14 mouse cellular contexts compared by ENCODE assay signal in the genomic region with DNA sequence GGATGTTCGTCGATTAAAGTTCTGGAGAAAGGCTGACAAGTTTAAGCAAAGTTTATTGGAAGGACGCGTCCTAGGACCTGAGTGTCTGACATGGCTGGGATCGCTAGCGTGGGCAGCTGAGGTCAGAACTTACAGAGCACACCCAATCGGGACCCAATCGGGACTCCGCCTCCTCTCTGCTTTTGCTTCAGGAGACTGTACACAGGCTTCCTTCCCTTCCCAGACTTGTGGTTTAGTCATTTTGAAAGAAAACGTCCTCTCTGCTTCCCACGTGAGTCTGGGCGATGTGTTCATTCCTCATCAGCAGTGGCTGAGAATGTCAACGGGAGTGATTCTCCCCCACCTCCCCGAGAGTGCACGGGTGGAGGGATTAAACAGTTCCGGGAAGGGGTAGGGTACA. TPM values are rescaled to one million over a fixed set of nuclear protein-coding genes. Genes with fewer than 3 reads are reported as not detected.
A peak's percentile ranks its signal among the peaks of the same experiment; 100 is the strongest.
DNase-seq lines count a peak whose midpoint lies in the region; ATAC-seq and TF ChIP-seq lines count a peak whose summit lies in the region.
"Had no signal": no experiment of that assay in that cellular context is flagged by ENCODE, and none has a peak within 500 bp of the region (broad histone marks: within the 10 kb centered on the region; RNA-seq: fewer than 3 reads in every experiment).

No protein-coding gene starts in this region.

- no peak for ATAC-seq in midbrain, embryonic 15.5 days (replicated peaks)
- no peak for ATAC-seq in midbrain, embryonic 11.5 days (ENCODE audit: low FRiP score)
- ATAC-seq in common myeloid progenitor, adult 5-6 weeks (replicated peaks; ENCODE audit: low read depth, poor library complexity, severe bottlenecking) = peak; percentile 37

- no peaks in the 10 kb centered on the region for H3K27me3 ChIP-seq in midbrain, embryonic 15.5 days (replicated peaks)
- no peaks in the 10 kb centered on the region for H3K27me3 ChIP-seq in midbrain, embryonic 11.5 days (ENCODE audit: control insufficient read depth, insufficient read depth, low read length)
- H3K27me3 ChIP-seq in liver, adult 2 months (ENCODE audit: control insufficient read depth, insufficient read depth, low read length) = no peaks in the 10 kb centered on the region
- H3K27me3 ChIP-seq: limb, embryonic 13.5 days had no signal

- no peaks in the 10 kb centered on the region for H3K36me3 ChIP-seq in midbrain, embryonic 15.5 days (replicated peaks)
- H3K36me3 ChIP-seq in midbrain, embryonic 11.5 days (ENCODE audit: control insufficient read depth, insufficient read depth, low read length) = no peaks in the 10 kb centered on the region; the same call in 1 of the 2 replicates
- H3K36me3 ChIP-seq in liver, adult 2 months (ENCODE audit: control insufficient read depth, insufficient read depth, low read length) = no peaks in the 10 kb centered on the region

- no peak for TF ChIP-seq POLR2A in liver, adult 2 months (IDR thresholded peaks at IDR 0.05; ENCODE audit: extremely low read depth, insufficient read depth, low read length)

- no peaks in the 10 kb centered on the region for H3K9me3 ChIP-seq in midbrain, embryonic 15.5 days
- H3K9me3 ChIP-seq in midbrain, embryonic 11.5 days (ENCODE audit: control insufficient read depth, low read length) = no peaks in the 10 kb centered on the region
- H3K9me3 ChIP-seq: G1E; limb, embryonic 13.5 days had no signal

- H3K4me1 ChIP-seq in midbrain, embryonic 15.5 days = no peaks in the 10 kb centered on the region
- H3K4me1 ChIP-seq in midbrain, embryonic 11.5 days (ENCODE audit: control insufficient read depth, insufficient read depth, low read length) = peaks cover 2% of the 10 kb centered on the region; the same call in 1 of the 2 replicates
- no peaks in the 10 kb centered on the region for H3K4me1 ChIP-seq in liver, adult 2 months (ENCODE audit: control insufficient read depth, insufficient read depth, low read length)
- H3K4me1 ChIP-seq: limb, embryonic 13.5 days had no signal

- WGBS in midbrain, embryonic 15.5 days = 54% methylated on average over 16 of the region's 16 CpGs
- 52% methylated on average over 16 of the region's 16 CpGs for WGBS in midbrain, embryonic 11.5 days
- WGBS in liver, adult 2 months = 82% methylated on average over 16 of the region's 16 CpGs

- H3K9ac ChIP-seq in midbrain, embryonic 15.5 days = no peak overlapping the region
- H3K9ac ChIP-seq in midbrain, embryonic 11.5 days (ENCODE audit: low read length) = no peak overlapping the region
- H3K9ac ChIP-seq in liver, adult 2 months (ENCODE audit: low read depth, low read length) = no peak overlapping the region
- H3K9ac ChIP-seq: limb, embryonic 13.5 days had no signal

- no peaks in the 10 kb centered on the region for H3K79me2 ChIP-seq in liver, adult 2 months (ENCODE audit: control insufficient read depth, insufficient read depth, low read length)

- peak overlapping the region; percentile 10; the same call in 1 of the 2 replicates for H3K4me2 ChIP-seq in midbrain, embryonic 15.5 days
- H3K4me2 ChIP-seq in midbrain, embryonic 11.5 days = no peak overlapping the region
- H3K4me2 ChIP-seq: limb, embryonic 13.5 days had no signal

- no peak for DNase-seq in midbrain, embryonic 11.5 days (ENCODE audit: low spot score, missing footprints)
- DNase-seq in liver, adult 2 months (ENCODE audit: extremely low read depth, low read depth, low spot score) = peak; percentile 35
- DNase-seq in monocyte, adult 2 months (ENCODE audit: low read depth in 1 of 2, low spot score in 2 of 2) = peak; percentile 42 to 50
- DNase-seq in heart, adult 11 months = no peak
- DNase-seq in kidney, postnatal 36 days = no peak
- DNase-seq: kidney, adult 11 months had no signal

- no peak for TF ChIP-seq CTCF in liver, adult 2 months (IDR thresholded peaks at IDR 0.05; ENCODE audit: low read depth, low read length)

- H3K4me3 ChIP-seq in midbrain, embryonic 15.5 days = no peak overlapping the region
- no peak overlapping the region for H3K4me3 ChIP-seq in midbrain, embryonic 11.5 days (ENCODE audit: low read depth, low read length)
- no peak overlapping the region for H3K4me3 ChIP-seq in liver, adult 2 months (ENCODE audit: insufficient read depth, low read depth, low read length)
- H3K4me3 ChIP-seq: limb, embryonic 13.5 days had no signal

- H3K27ac ChIP-seq in midbrain, embryonic 15.5 days = no peak overlapping the region
- H3K27ac ChIP-seq in midbrain, embryonic 11.5 days (ENCODE audit: low read depth, low read length) = no peak overlapping the region
- no peak overlapping the region for H3K27ac ChIP-seq in liver, adult 2 months (replicated peaks; ENCODE audit: insufficient read depth, low read depth, low read length)
- H3K27ac ChIP-seq: limb, embryonic 13.5 days had no signal

RNA-seq across cellular contexts. Expression of gene Muc13, which starts 37.9 kb away (rescaled TPM):
- 0.08 TPM in 1 of 2 replicates, not detected in the other for polyA plus RNA-seq in midbrain, embryonic 15.5 days (2015; fragmentation: Nextera tagmentation; extraction: Ambion mirVana)
- 0.10 TPM in 2 replicates for polyA plus RNA-seq in midbrain, embryonic 11.5 days (2014; fragmentation: Nextera tagmentation; extraction: Ambion mirVana)
- 185 and 198 TPM in 2 replicates for total RNA-seq in common myeloid progenitor, adult 5-6 weeks (2017)
- total RNA-seq in liver, adult 2 months (2014; rRNA removed) = not detected in 2 replicates
- 0.32 and 0.65 TPM in 2 replicates for polyA plus RNA-seq in liver, adult 2 months (2012; rRNA removed)
- total RNA-seq: adrenal gland, adult 18-20 months; gastrocnemius, adult 8-10 months; layer of hippocampus, adult 18-20 months had no signal
- polyA plus RNA-seq: heart, postnatal 0 days had no signal

Comparison
In these comparisons a context has a peak if more than half of its experiments do, and no peak if none do; other contexts are left out.
1. DNase-seq: peak in liver, adult 2 months (single experiment) and monocyte, adult 2 months (2 of 2); none in midbrain, embryonic 11.5 days (single experiment), heart, adult 11 months (single experiment) and kidney, postnatal 36 days (0 of 2).